Comparison of ENCODE assay signal across 10 mouse cellular contexts in genomic region chr15:31676771-31677191, GRCm38 (mm10).
DNase-seq lines count a peak whose midpoint lies in the region; ATAC-seq and TF ChIP-seq lines count a peak whose summit lies in the region.
"Had no signal": no experiment of that assay in that cellular context is flagged by ENCODE, and none has a peak within 500 bp of the region (broad histone marks: within the 10 kb centered on the region; RNA-seq: fewer than 3 reads in every experiment).

No protein-coding gene starts in this region.

- DNase-seq in embryo, embryonic 10.5 days (ENCODE audit: low spot score): peak; percentile 10
- no peak for DNase-seq in embryo, embryonic 11 days
- peak; percentile 2 for DNase-seq in midbrain, postnatal 0 days (ENCODE audit: low spot score)
- DNase-seq in heart, postnatal 0 days (ENCODE audit: low spot score): peak; percentile 10
- DNase-seq in natural killer cell, adult 2 months (ENCODE audit: low spot score in 2 of 2): no peak

- no peak for ATAC-seq in midbrain, postnatal 0 days (ENCODE audit: low FRiP score)
- ATAC-seq in midbrain, embryonic 16.5 days: no peak
- ATAC-seq in heart, postnatal 0 days (ENCODE audit: insufficient read depth, low read depth): no peak
- ATAC-seq in forebrain, embryonic 12.5 days (ENCODE audit: low FRiP score): no peak
- ATAC-seq: liver, embryonic 12.5 days had no signal

- no peaks in the 10 kb centered on the region for H3K9me3 ChIP-seq in midbrain, postnatal 0 days (ENCODE audit: low read length)
- no peaks in the 10 kb centered on the region for H3K9me3 ChIP-seq in midbrain, embryonic 16.5 days (replicated peaks; ENCODE audit: control insufficient read depth, low read length, poor library complexity, severe bottlenecking)
- H3K9me3 ChIP-seq in heart, postnatal 0 days (replicated peaks; ENCODE audit: control insufficient read depth, low read length): no peaks in the 10 kb centered on the region
- H3K9me3 ChIP-seq in forebrain, embryonic 12.5 days: no peaks in the 10 kb centered on the region
- H3K9me3 ChIP-seq: embryonic facial prominence, embryonic 15.5 days; liver, embryonic 12.5 days had no signal

- 64% methylated on average over 7 of the region's 7 CpGs for WGBS in midbrain, postnatal 0 days
- 72% methylated on average over 7 of the region's 7 CpGs for WGBS in midbrain, embryonic 16.5 days
- 36% methylated on average over 7 of the region's 7 CpGs for WGBS in heart, postnatal 0 days
- WGBS in forebrain, embryonic 12.5 days: 70% methylated on average over 7 of the region's 7 CpGs

- H3K9ac ChIP-seq in midbrain, postnatal 0 days (replicated peaks; ENCODE audit: low read length, poor library complexity, severe bottlenecking): no peak overlapping the region
- H3K9ac ChIP-seq in midbrain, embryonic 16.5 days (ENCODE audit: low read depth, low read length): no peak overlapping the region
- H3K9ac ChIP-seq in heart, postnatal 0 days (replicated peaks; ENCODE audit: low read depth, low read length): no peak overlapping the region
- H3K9ac ChIP-seq in forebrain, embryonic 12.5 days: no peak overlapping the region
- H3K9ac ChIP-seq: embryonic facial prominence, embryonic 15.5 days; liver, embryonic 12.5 days had no signal

- H3K36me3 ChIP-seq in midbrain, postnatal 0 days (ENCODE audit: insufficient read depth, low read length): no peaks in the 10 kb centered on the region
- H3K36me3 ChIP-seq in midbrain, embryonic 16.5 days (ENCODE audit: control insufficient read depth, insufficient read depth, low read length): no peaks in the 10 kb centered on the region
- no peaks in the 10 kb centered on the region for H3K36me3 ChIP-seq in heart, postnatal 0 days (replicated peaks; ENCODE audit: control insufficient read depth, insufficient read depth, low read length)
- H3K36me3 ChIP-seq in testis, adult 2 months (ENCODE audit: control insufficient read depth, insufficient read depth, low read length): no peaks in the 10 kb centered on the region
- no peaks in the 10 kb centered on the region for H3K36me3 ChIP-seq in forebrain, embryonic 12.5 days (replicated peaks)
- H3K36me3 ChIP-seq: embryonic facial prominence, embryonic 15.5 days; liver, embryonic 12.5 days had no signal

- no peak overlapping the region for H3K4me2 ChIP-seq in midbrain, postnatal 0 days (ENCODE audit: low read depth, low read length, poor library complexity, severe bottlenecking)
- H3K4me2 ChIP-seq in midbrain, embryonic 16.5 days (ENCODE audit: low read length): no peak overlapping the region
- H3K4me2 ChIP-seq in heart, postnatal 0 days (ENCODE audit: low read depth, low read length): no peak overlapping the region
- H3K4me2 ChIP-seq in forebrain, embryonic 12.5 days: no peak overlapping the region
- H3K4me2 ChIP-seq: embryonic facial prominence, embryonic 15.5 days; liver, embryonic 12.5 days had no signal

- no peaks in the 10 kb centered on the region for H3K4me1 ChIP-seq in midbrain, postnatal 0 days (ENCODE audit: insufficient read depth, low read length)
- no peaks in the 10 kb centered on the region for H3K4me1 ChIP-seq in midbrain, embryonic 16.5 days (ENCODE audit: control insufficient read depth, insufficient read depth, low read length)
- H3K4me1 ChIP-seq in heart, postnatal 0 days (ENCODE audit: control insufficient read depth, insufficient read depth): no peaks in the 10 kb centered on the region
- no peaks in the 10 kb centered on the region for H3K4me1 ChIP-seq in testis, adult 2 months (ENCODE audit: control insufficient read depth, insufficient read depth, low read length)
- H3K4me1 ChIP-seq in forebrain, embryonic 12.5 days: no peaks in the 10 kb centered on the region
- H3K4me1 ChIP-seq: embryonic facial prominence, embryonic 15.5 days; liver, embryonic 12.5 days had no signal

- TF ChIP-seq EP300 in heart, postnatal 0 days (IDR thresholded peaks at IDR 0.05; ENCODE audit: low read depth): no peak

- no peaks in the 10 kb centered on the region for H3K27me3 ChIP-seq in midbrain, postnatal 0 days (ENCODE audit: insufficient read depth, low read length)
- H3K27me3 ChIP-seq in midbrain, embryonic 16.5 days (ENCODE audit: control insufficient read depth, insufficient read depth, low read depth, low read length): no peaks in the 10 kb centered on the region
- H3K27me3 ChIP-seq in heart, postnatal 0 days (ENCODE audit: control insufficient read depth, insufficient read depth, low read length): no peaks in the 10 kb centered on the region
- H3K27me3 ChIP-seq in testis, adult 2 months (ENCODE audit: control insufficient read depth, insufficient read depth, low read length): no peaks in the 10 kb centered on the region
- H3K27me3 ChIP-seq in forebrain, embryonic 12.5 days: no peaks in the 10 kb centered on the region
- H3K27me3 ChIP-seq: embryonic facial prominence, embryonic 15.5 days; liver, embryonic 12.5 days had no signal

- 0 out of 2 replicates have a peak, but pooled peaks have one; percentile 24 for TF ChIP-seq POLR2A in testis, adult 2 months (IDR thresholded peaks at IDR 0.05; ENCODE audit: control insufficient read depth, low read depth, low read length)

- H3K27ac ChIP-seq in midbrain, postnatal 0 days (ENCODE audit: low read depth, low read length): no peak overlapping the region
- no peak overlapping the region for H3K27ac ChIP-seq in midbrain, embryonic 16.5 days (ENCODE audit: low read length)
- no peak overlapping the region for H3K27ac ChIP-seq in heart, postnatal 0 days (ENCODE audit: low read depth)
- H3K27ac ChIP-seq in testis, adult 2 months (ENCODE audit: control insufficient read depth, insufficient read depth, low read depth, low read length): peak overlapping the region; percentile 67
- H3K27ac ChIP-seq in forebrain, embryonic 12.5 days: no peak overlapping the region
- H3K27ac ChIP-seq: embryonic facial prominence, embryonic 15.5 days; liver, embryonic 12.5 days had no signal

- TF ChIP-seq CTCF in midbrain, postnatal 0 days (IDR thresholded peaks at IDR 0.05): no peak
- no peak for TF ChIP-seq CTCF in heart, postnatal 0 days (IDR thresholded peaks at IDR 0.05; ENCODE audit: low read depth)
- TF ChIP-seq CTCF in testis, adult 2 months (IDR thresholded peaks at IDR 0.05; ENCODE audit: control insufficient read depth, insufficient read depth, insufficient replicate concordance, low read depth, low read length): no peak

- H3K4me3 ChIP-seq in midbrain, postnatal 0 days (ENCODE audit: low read depth, low read length): no peak overlapping the region
- H3K4me3 ChIP-seq in midbrain, embryonic 16.5 days (ENCODE audit: low read depth, low read length): no peak overlapping the region
- no peak overlapping the region for H3K4me3 ChIP-seq in heart, postnatal 0 days (ENCODE audit: low read depth, low read length)
- H3K4me3 ChIP-seq in testis, adult 2 months (ENCODE audit: control insufficient read depth, low read depth, low read length): no peak overlapping the region
- H3K4me3 ChIP-seq in forebrain, embryonic 12.5 days (replicated peaks): no peak overlapping the region
- H3K4me3 ChIP-seq: embryonic facial prominence, embryonic 15.5 days; liver, embryonic 12.5 days had no signal

Comparison
In these comparisons a context has a peak if more than half of its experiments do, and no peak if none do; other contexts are left out.
1. DNase-seq: peak in embryo, embryonic 10.5 days (single experiment), midbrain, postnatal 0 days (single experiment) and heart, postnatal 0 days (single experiment); none in embryo, embryonic 11 days (single experiment) and natural killer cell, adult 2 months (0 of 2).